Mouse (Mus musculus): ENCODE data around the gene Bap1. TPM values are rescaled to one million over a fixed set of nuclear protein-coding genes. Genes with fewer than 3 reads are reported as not detected.

Gene Bap1
- polyA plus RNA-seq (2012; rRNA removed; ENCODE audit: low replicate concordance): 25.9 and 28.7 TPM in 2 replicates

DNA sequence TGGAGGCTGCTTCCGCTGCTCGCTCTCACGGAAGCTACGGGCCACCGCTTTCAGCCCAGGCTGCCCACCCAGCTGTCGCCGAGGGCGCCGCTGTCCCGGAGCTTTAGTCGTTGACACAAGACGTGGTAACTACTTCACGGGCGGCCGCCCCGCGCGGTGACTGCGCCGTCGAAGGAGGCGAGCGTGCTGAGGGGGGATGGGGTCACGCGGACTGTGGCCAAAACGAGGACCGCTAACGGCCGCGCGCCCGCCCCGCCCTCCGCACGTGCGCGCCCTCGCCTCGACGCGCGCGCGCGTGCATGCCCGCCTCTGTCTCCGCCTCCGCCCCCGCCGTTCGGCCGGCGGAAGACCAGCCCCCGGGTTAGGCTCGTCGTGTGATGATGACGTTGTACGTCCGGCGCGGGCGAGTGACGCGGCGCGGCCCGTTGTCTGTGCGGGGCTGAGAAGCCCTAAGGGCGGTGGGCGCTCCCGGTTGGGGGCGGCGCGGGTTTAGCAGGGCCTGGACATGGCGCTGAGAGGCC, at the start of gene Bap1, which contains the start of gene Phf7:
Bap1 (plus strand) TSS at position 367 of the 521 bp plus-strand sequence.
Phf7 (minus strand) TSS at position 234 of the 521 bp plus-strand sequence.

DNA sequence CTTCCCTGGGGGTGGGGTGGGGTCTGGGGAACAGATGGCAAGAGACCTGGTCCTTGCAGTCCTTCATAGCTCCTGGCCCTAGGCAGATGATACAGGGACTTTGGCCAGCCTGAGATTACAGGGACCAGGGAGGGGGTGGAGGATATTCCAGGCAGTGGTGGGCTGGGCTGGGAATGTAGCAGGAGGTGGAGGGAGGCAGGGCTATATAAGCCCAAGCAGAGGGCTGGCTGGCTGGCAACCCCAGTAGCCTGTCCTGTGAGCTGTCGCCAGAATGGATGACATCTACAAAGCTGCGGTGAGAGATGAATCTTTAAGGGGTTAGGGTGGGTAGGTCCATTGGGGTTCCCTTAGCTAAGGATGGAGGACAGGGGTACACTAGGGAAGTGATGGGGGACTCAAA, 43.2 kb upstream of the Bap1 start, which contains the start of gene Tnnc1:
Tnnc1 (plus strand) TSS at position 229 of the 400 bp plus-strand sequence.

DNA sequence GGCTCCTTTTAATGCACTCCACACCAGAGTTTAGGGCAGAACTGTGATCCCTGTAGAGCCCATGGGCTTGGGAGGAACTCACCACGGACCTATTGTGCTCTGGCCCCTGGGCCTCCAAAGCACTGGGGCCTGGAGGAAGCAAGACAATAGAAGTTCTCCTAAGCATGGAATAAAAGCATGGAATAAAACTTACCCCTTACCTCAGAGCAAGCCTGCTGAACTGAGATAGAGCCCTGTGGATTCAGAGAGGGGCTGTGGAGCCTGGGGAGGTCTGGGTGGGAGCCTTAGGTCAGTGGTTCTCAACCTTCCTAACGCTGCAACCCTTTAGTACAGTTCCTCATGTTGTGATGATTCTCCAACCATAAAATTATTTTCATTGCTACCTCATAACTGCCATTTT, 34.4 kb upstream of the Bap1 start, which contains the start of gene Nisch:
Nisch (minus strand) TSS at position 101 of the 400 bp plus-strand sequence.

DNA sequence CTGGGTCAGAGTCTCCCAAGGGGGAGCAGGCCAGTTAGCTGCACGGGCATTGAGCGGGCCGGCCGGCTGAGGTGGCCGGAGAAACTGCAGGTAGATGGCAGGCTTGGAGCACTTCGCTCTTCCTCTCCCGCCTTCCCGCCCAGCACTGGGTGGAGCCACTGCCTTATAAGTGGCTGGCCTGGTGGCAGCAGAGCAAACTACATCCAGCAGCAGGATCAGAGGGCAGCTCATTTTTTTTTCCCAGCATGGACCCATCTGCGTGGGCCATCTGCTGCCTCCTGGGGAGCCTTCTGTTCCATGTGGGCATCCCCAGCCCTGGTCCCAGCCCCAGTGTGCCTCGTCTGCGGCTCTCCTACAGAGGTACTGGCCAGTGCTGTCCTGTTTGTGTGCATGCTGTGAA, 33.6 kb upstream of the Bap1 start, which contains the start of gene Sema3g:
Sema3g (plus strand) TSS at position 195 of the 400 bp plus-strand sequence.

Other genes starting within 250 kb of the Bap1 start
- 44.8 and 72.3 TPM in 2 replicates for gene Spcs1, start 249.8 kb upstream of the Bap1 start, polyA plus RNA-seq (2012; rRNA removed; ENCODE audit: low replicate concordance)
- 3.9 and 4.9 TPM in 2 replicates for gene Pbrm1, start 232.3 kb upstream of the Bap1 start, polyA plus RNA-seq (2012; rRNA removed; ENCODE audit: low replicate concordance)
- 4.8 and 6.8 TPM in 2 replicates for gene Gnl3, start 232.3 kb upstream of the Bap1 start, polyA plus RNA-seq (2012; rRNA removed; ENCODE audit: low replicate concordance)
- 44.1 and 80.0 TPM in 2 replicates for gene Smim4, start 122.5 kb upstream of the Bap1 start, polyA plus RNA-seq (2012; rRNA removed; ENCODE audit: low replicate concordance)
- 9.2 and 16.3 TPM in 2 replicates for gene Nt5dc2, start 120.4 kb upstream of the Bap1 start, polyA plus RNA-seq (2012; rRNA removed; ENCODE audit: low replicate concordance)
- 34.2 and 62.3 TPM in 2 replicates for gene Stab1, start 82.8 kb upstream of the Bap1 start, polyA plus RNA-seq (2012; rRNA removed; ENCODE audit: low replicate concordance)
- gene Tnnc1, start 43.1 kb upstream of the Bap1 start, polyA plus RNA-seq (2012; rRNA removed; ENCODE audit: low replicate concordance): not detected in 2 replicates
- 127 and 135 TPM in 2 replicates for gene Nisch, start 34.5 kb upstream of the Bap1 start, polyA plus RNA-seq (2012; rRNA removed; ENCODE audit: low replicate concordance)
- 1.5 and 3.3 TPM in 2 replicates for gene Sema3g, start 33.6 kb upstream of the Bap1 start, polyA plus RNA-seq (2012; rRNA removed; ENCODE audit: low replicate concordance)
- 3.1 and 3.5 TPM in 2 replicates for gene Phf7, start 133 bp upstream of the Bap1 start, polyA plus RNA-seq (2012; rRNA removed; ENCODE audit: low replicate concordance)
- gene Dnah1, start 72.4 kb downstream of the Bap1 start, polyA plus RNA-seq (2012; rRNA removed; ENCODE audit: low replicate concordance): 0.01 and 0.08 TPM in 2 replicates
- gene Capn7, start 85.2 kb downstream of the Bap1 start, polyA plus RNA-seq (2012; rRNA removed; ENCODE audit: low replicate concordance): 4.6 and 5.8 TPM in 2 replicates
- gene Sh3bp5, start 184.6 kb downstream of the Bap1 start, polyA plus RNA-seq (2012; rRNA removed; ENCODE audit: low replicate concordance): 1.3 and 1.7 TPM in 2 replicates
- 23.2 and 37.7 TPM in 2 replicates for gene Eaf1, start 242.9 kb downstream of the Bap1 start, polyA plus RNA-seq (2012; rRNA removed; ENCODE audit: low replicate concordance)
- 1.5 and 3.7 TPM in 2 replicates for gene Mettl6, start 243.6 kb downstream of the Bap1 start, polyA plus RNA-seq (2012; rRNA removed; ENCODE audit: low replicate concordance)